Mouse (Mus musculus): Measurements from ENCODE around the gene Cldn34b4. TPM values are rescaled to one million over a fixed set of nuclear protein-coding genes. Genes with fewer than 3 reads are reported as not detected.

Cldn34b4 gene
- not detected for polyA plus RNA-seq (2015; fragmentation: Illumina TruSeq; extraction: RNeasy Lipid Tissue Mini Kit (QIAGEN cat#74804); ENCODE audit: insufficient read depth, low replicate concordance)

DNA sequence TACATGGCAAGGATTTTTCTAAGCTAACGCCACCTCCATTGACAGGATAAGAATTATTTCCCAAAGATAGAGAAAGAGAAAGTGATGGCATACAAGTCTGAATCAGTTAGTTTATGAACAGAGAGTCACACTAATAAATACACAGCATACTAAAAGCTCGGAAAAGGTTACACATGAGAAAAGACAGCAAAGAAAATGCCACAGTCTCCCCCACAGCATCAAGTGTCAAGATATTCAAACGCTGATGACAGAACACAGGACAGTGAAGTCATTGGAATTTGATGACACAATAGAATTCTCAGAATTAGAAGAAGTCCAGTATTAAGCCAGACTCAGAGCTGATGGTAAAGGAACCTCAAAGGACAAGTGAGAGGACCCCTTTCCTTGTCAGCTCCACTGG, at the start of gene Cldn34b4:
TSS of gene Cldn34b4 (plus strand) at position 301 of the 400 bp plus-strand sequence.

Other genes starting within 250 kb of the Cldn34b4 start
- gene Cldn34b3, start 129.0 kb upstream of the Cldn34b4 start, polyA plus RNA-seq (2015; fragmentation: Illumina TruSeq; extraction: RNeasy Lipid Tissue Mini Kit (QIAGEN cat#74804); ENCODE audit: insufficient read depth, low replicate concordance), result not detected
- not detected for gene Cldn34d, start 209.6 kb downstream of the Cldn34b4 start, polyA plus RNA-seq (2015; fragmentation: Illumina TruSeq; extraction: RNeasy Lipid Tissue Mini Kit (QIAGEN cat#74804); ENCODE audit: insufficient read depth, low replicate concordance)